Mouse (Mus musculus) hindbrain, embryonic 16.5 days (tissue): Measurements from ENCODE around the gene Ppp1r15a. TPM values are rescaled to one million over a fixed set of nuclear protein-coding genes. Genes with fewer than 3 reads are reported as not detected.
"Not testable (repeated sequence)": the region's sequence is repeated elsewhere in the genome, so short reads cannot be mapped to it uniquely, and the experiment has no call there.

Source experiments
- ATAC-seq: fragments of 200-750 bp; cut with Nextera tagmentation; 2 replicates; pipeline ENCODE4 v1.8.0; 2017; ENCODE audit warnings: moderate TSS enrichment, moderate library complexity
- H3K27ac ChIP-seq: fragments of 300-500 bp; sonication (generic); 2 replicates; pipeline ENCODE4 v1.5.1; 2014; ENCODE audit warnings: low read depth, mild to moderate bottlenecking, control low read depth, low read length, moderate library complexity
- H3K27me3 ChIP-seq: fragments of 300-500 bp; sonication (generic); replicated peaks from 2 replicates; pipeline ENCODE4 v1.6.1; 2014; ENCODE audit warnings: low read length; ENCODE audit not compliant: control insufficient read depth, insufficient read depth
- H3K36me3 ChIP-seq: fragments of 300-500 bp; sonication (generic); 2 replicates; pipeline ENCODE4 v1.6.1; 2014; ENCODE audit warnings: mild to moderate bottlenecking, low read length, moderate library complexity, mixed read lengths; ENCODE audit not compliant: control insufficient read depth, insufficient read depth
- H3K4me1 ChIP-seq: fragments of 300-500 bp; sonication (generic); 2 replicates; pipeline ENCODE4 v1.6.1; 2014; ENCODE audit warnings: low read depth, low read length; ENCODE audit not compliant: control insufficient read depth, insufficient read depth
- H3K4me2 ChIP-seq: fragments of 300-500 bp; sonication (generic); 2 replicates; pipeline ENCODE4 v1.6.1; 2014; ENCODE audit warnings: mild to moderate bottlenecking, low read length, control low read depth, moderate library complexity
- H3K4me3 ChIP-seq: fragments of 300-500 bp; sonication (generic); 2 replicates; pipeline ENCODE4 v1.5.1; 2014; ENCODE audit warnings: mild to moderate bottlenecking, low read length, control low read depth, moderate library complexity
- H3K9ac ChIP-seq: fragments of 300-500 bp; sonication (generic); 2 replicates; pipeline ENCODE4 v1.6.1; 2014; ENCODE audit warnings: low read depth, mild to moderate bottlenecking, control low read depth, low read length, moderate library complexity
- H3K9me3 ChIP-seq: fragments of 300-500 bp; sonication (generic); 2 replicates; pipeline ENCODE4 v1.6.1; 2014; ENCODE audit warnings: mild to moderate bottlenecking, low read length, moderate library complexity; ENCODE audit not compliant: control insufficient read depth
- WGBS: fragments of 180-500 bp; shearing (Covaris S2); extraction: QIAGEN DNeasy Blood & Tissue Kit; methylation state at CpG from one replicate; pipeline ENCODE4 v1.1.7; 2014; 5-methylcytosine and 5-hydroxymethylcytosine counted together
- polyA plus RNA-seq: library from polyadenylated mRNA; unstranded; fragments of >200 nt; fragmentation: Nextera tagmentation; extraction: Ambion mirVana; gene quantifications from 2 replicates; pipeline ENCODE4 v1.2.1, GENCODE M21; 2015

Gene Ppp1r15a
- polyA plus RNA-seq, 1 experiment from 2014 or later: 18.2 TPM

- H3K4me3 ChIP-seq: no peak overlapping the region
- 93% methylated on average over 1 of the region's 1 CpGs for WGBS
- no peak for ATAC-seq
Observed at GRCm38 (mm10) chr7:45482166-45482565, 43.9 kb downstream of the Ppp1r15a start.

GRCm38 (mm10) chr7:45481374-45481927 is 44.6 kb downstream of the Ppp1r15a start, which contains the start of gene Tulp2:
TSS of gene Tulp2 (plus strand) at chr7:45481877.
- H3K27ac ChIP-seq: no peak within 1 kb of the TSS
- H3K36me3 ChIP-seq: no peaks in the 10 kb centered on the region
- no peak within 1 kb of the TSS for H3K9ac ChIP-seq
- no peaks in the 10 kb centered on the region for H3K27me3 ChIP-seq
- no peaks in the 10 kb centered on the region for H3K4me1 ChIP-seq
- H3K4me2 ChIP-seq: no peak within 1 kb of the TSS
- 47% methylated on average over 15 of the region's 15 CpGs for WGBS
- ATAC-seq: peak; percentile 90
- H3K9me3 ChIP-seq: no peaks in the 10 kb centered on the region
- H3K4me3 ChIP-seq: no peak within 1 kb of the TSS

More at GRCm38 (mm10) chr7:45482166-45482565, 43.9 kb downstream of the Ppp1r15a start:
- H3K9me3 ChIP-seq: no peaks in the 10 kb centered on the region
- no peaks in the 10 kb centered on the region for H3K4me1 ChIP-seq
- no peak overlapping the region for H3K4me2 ChIP-seq
- no peak overlapping the region for H3K27ac ChIP-seq
- no peaks in the 10 kb centered on the region for H3K36me3 ChIP-seq
- no peaks in the 10 kb centered on the region for H3K27me3 ChIP-seq
- H3K9ac ChIP-seq: no peak overlapping the region

GRCm38 (mm10) chr7:45480310-45480709 is 45.8 kb downstream of the Ppp1r15a start:
- not testable (repeated sequence) for H3K4me1 ChIP-seq, H3K27ac ChIP-seq, H3K9ac ChIP-seq, H3K36me3 ChIP-seq, H3K4me3 ChIP-seq, H3K4me2 ChIP-seq, H3K27me3 ChIP-seq, ATAC-seq, H3K9me3 ChIP-seq
- 79% methylated on average over 3 of the region's 4 CpGs for whole genome bisulfite sequencing

- no peak overlapping the region for H3K27ac ChIP-seq
- H3K9me3 ChIP-seq: no peaks in the 10 kb centered on the region
- no peak overlapping the region for H3K9ac ChIP-seq
- H3K27me3 ChIP-seq: no peaks in the 10 kb centered on the region
- H3K36me3 ChIP-seq: no peaks in the 10 kb centered on the region
- H3K4me3 ChIP-seq: no peak overlapping the region
- no peak for ATAC-seq
- 95% methylated on average over 7 of the region's 7 CpGs for WGBS
- no peak overlapping the region for H3K4me2 ChIP-seq
- H3K4me1 ChIP-seq: no peaks in the 10 kb centered on the region
Observed at GRCm38 (mm10) chr7:45478774-45479173, 47.3 kb downstream of the Ppp1r15a start.

GRCm38 (mm10) chr7:45477003-45477402 is 49.1 kb downstream of the Ppp1r15a start:
- 8% methylated on average over 3 of the region's 3 CpGs for WGBS
- 0 out of 2 replicates have a peak, but pooled peaks have one; percentile 18 for ATAC-seq
- H3K4me1 ChIP-seq: no peaks in the 10 kb centered on the region

GRCm38 (mm10) chr7:45476453-45476852 is 49.6 kb downstream of the Ppp1r15a start:
- Histone ChIP-seq H3K4me1 (no peaks in the 10 kb centered on the region), H3K36me3 (no peaks in the 10 kb centered on the region), H3K9me3 (no peaks in the 10 kb centered on the region), H3K4me3 (no peak overlapping the region), H3K4me2 (no peak overlapping the region), H3K9ac (no peak overlapping the region), H3K27ac (no peak overlapping the region), H3K27me3 (no peaks in the 10 kb centered on the region)
- no peak for ATAC-seq
- WGBS: 62% methylated on average over 1 of the region's 1 CpGs

More at GRCm38 (mm10) chr7:45477003-45477402, 49.1 kb downstream of the Ppp1r15a start:
- Histone ChIP-seq H3K4me2 (no peak overlapping the region), H3K27me3 (no peaks in the 10 kb centered on the region), H3K9ac (no peak overlapping the region), H3K9me3 (no peaks in the 10 kb centered on the region), H3K27ac (no peak overlapping the region), H3K36me3 (no peaks in the 10 kb centered on the region), H3K4me3 (no peak overlapping the region)

- WGBS: 74% methylated on average over 16 of the region's 16 CpGs
- H3K36me3 ChIP-seq: no peaks in the 10 kb centered on the region
- H3K27ac ChIP-seq: no peak overlapping the region
- no peak for ATAC-seq
- H3K9me3 ChIP-seq: no peaks in the 10 kb centered on the region
- no peak overlapping the region; the same call in 1 of the 2 replicates for H3K4me3 ChIP-seq
- no peaks in the 10 kb centered on the region for H3K4me1 ChIP-seq
- peak overlapping the region; percentile 36 for H3K4me2 ChIP-seq
- H3K27me3 ChIP-seq: no peaks in the 10 kb centered on the region
- H3K9ac ChIP-seq: no peak overlapping the region
Observed at GRCm38 (mm10) chr7:45475291-45475969, 50.6 kb downstream of the Ppp1r15a start.

Other genes with a start within 250 kb of the Ppp1r15a start
- not detected in 2 replicates for gene Slc6a21, start 248.8 kb downstream of the Ppp1r15a start, polyA plus RNA-seq
- 13.3 and 14.2 TPM in 2 replicates for gene Trpm4, start 192.5 kb downstream of the Ppp1r15a start, polyA plus RNA-seq
- 0.28 and 0.72 TPM in 2 replicates for gene Hrc, start 191.0 kb downstream of the Ppp1r15a start, polyA plus RNA-seq
- gene Ppfia3, start 159.2 kb downstream of the Ppp1r15a start, polyA plus RNA-seq: 28.5 and 28.6 TPM in 2 replicates
- 41.4 and 70.3 TPM in 2 replicates for gene Lin7b, start 155.7 kb downstream of the Ppp1r15a start, polyA plus RNA-seq
- gene Snrnp70, start 130.5 kb downstream of the Ppp1r15a start, polyA plus RNA-seq: 144 and 161 TPM in 2 replicates
- 0.06 TPM in 1 of 2 replicates, not detected in the other for gene Kcna7, start 120.6 kb downstream of the Ppp1r15a start, polyA plus RNA-seq
- gene Ntf5, start 112.6 kb downstream of the Ppp1r15a start, polyA plus RNA-seq: 0.15 and 0.27 TPM in 2 replicates
- gene Lhb, start 105.4 kb downstream of the Ppp1r15a start, polyA plus RNA-seq: 2.0 and 2.3 TPM in 2 replicates
- gene Gys1, start 91.4 kb downstream of the Ppp1r15a start, polyA plus RNA-seq: 25.5 and 28.7 TPM in 2 replicates
- gene Ruvbl2, start 88.2 kb downstream of the Ppp1r15a start, polyA plus RNA-seq: 94.3 and 108 TPM in 2 replicates
- gene Ftl1, start 66.4 kb downstream of the Ppp1r15a start, polyA plus RNA-seq: 5,303 and 5,527 TPM in 2 replicates
- 226 and 242 TPM in 2 replicates for gene Bax, start 59.4 kb downstream of the Ppp1r15a start, polyA plus RNA-seq
- gene Tulp2, start 44.4 kb downstream of the Ppp1r15a start, polyA plus RNA-seq: 0.20 and 0.30 TPM in 2 replicates
- not detected in 2 replicates for gene Gm45808, start 39.5 kb downstream of the Ppp1r15a start, polyA plus RNA-seq
- gene Dhdh, start 37.5 kb downstream of the Ppp1r15a start, polyA plus RNA-seq: 4.0 and 4.3 TPM in 2 replicates
- 141 and 151 TPM in 2 replicates for gene Nucb1, start 15.9 kb downstream of the Ppp1r15a start, polyA plus RNA-seq
- 2.2 and 3.1 TPM in 2 replicates for gene Plekha4, start 62 bp upstream of the Ppp1r15a start, polyA plus RNA-seq
- 0.43 and 0.80 TPM in 2 replicates for gene Hsd17b14, start 28.6 kb upstream of the Ppp1r15a start, polyA plus RNA-seq
- 22.7 and 27.0 TPM in 2 replicates for gene Bcat2, start 43.9 kb upstream of the Ppp1r15a start, polyA plus RNA-seq
- gene Fgf21, start 89.2 kb upstream of the Ppp1r15a start, polyA plus RNA-seq: not detected in 2 replicates
- not detected in 2 replicates for gene Fut1, start 91.0 kb upstream of the Ppp1r15a start, polyA plus RNA-seq
- gene Izumo1, start 95.5 kb upstream of the Ppp1r15a start, polyA plus RNA-seq: not detected in 2 replicates
- gene Rasip1, start 101.2 kb upstream of the Ppp1r15a start, polyA plus RNA-seq: 16.7 and 17.5 TPM in 2 replicates
- gene Mamstr, start 113.7 kb upstream of the Ppp1r15a start, polyA plus RNA-seq: 2.9 and 5.2 TPM in 2 replicates
- gene Fut2, start 140.1 kb upstream of the Ppp1r15a start, polyA plus RNA-seq: 0.09 and 0.19 TPM in 2 replicates
- 0.84 and 0.94 TPM in 2 replicates for gene Ntn5, start 157.8 kb upstream of the Ppp1r15a start, polyA plus RNA-seq
- 0.43 and 0.45 TPM in 2 replicates for gene Sec1, start 168.1 kb upstream of the Ppp1r15a start, polyA plus RNA-seq
- 63.8 and 68.2 TPM in 2 replicates for gene Car11, start 173.6 kb upstream of the Ppp1r15a start, polyA plus RNA-seq
- 3.2 and 3.3 TPM in 2 replicates for gene Dbp, start 178.8 kb upstream of the Ppp1r15a start, polyA plus RNA-seq
- gene Rpl18, start 189.2 kb upstream of the Ppp1r15a start, polyA plus RNA-seq: 508 and 537 TPM in 2 replicates
- gene Sphk2, start 191.7 kb upstream of the Ppp1r15a start, polyA plus RNA-seq: 23.9 and 28.3 TPM in 2 replicates
- 0.37 and 0.44 TPM in 2 replicates for gene Fam83e, start 194.9 kb upstream of the Ppp1r15a start, polyA plus RNA-seq
- not detected in 2 replicates for gene Spaca4, start 199.5 kb upstream of the Ppp1r15a start, polyA plus RNA-seq